Mouse (Mus musculus) MEL (cell line): Measurements from ENCODE around the gene Nf1.
A peak's percentile ranks its signal among the peaks of the same experiment; 100 is the strongest.

Experiments used
- CTCF ChIP-seq, 3 experiments: IDR thresholded peaks in 2 of 3; conservative IDR thresholded peaks in 1 of 3; 2 replicates each; pipeline ENCODE4 v1.5.1; 2011 to 2012; ENCODE audit warnings: low read length in 3 of 3, low read depth in 2 of 3, mild to moderate bottlenecking in 2 of 3, improper control_type of control experiment in 1 of 3, inconsistent platforms in 1 of 3, mixed read lengths in 1 of 3, moderate library complexity in 1 of 3; ENCODE audit not compliant: control insufficient read depth in 1 of 3, insufficient read depth in 1 of 3, poor library complexity in 1 of 3, severe bottlenecking in 1 of 3
- GABPA ChIP-seq: IDR thresholded peaks from 2 replicates; pipeline ENCODE4 v1.6.1; 2012; ENCODE audit warnings: low read depth, mild to moderate bottlenecking, inconsistent platforms, low read length, improper control_type of control experiment, moderate library complexity
- POLR2A ChIP-seq, 2 experiments: IDR thresholded peaks; 2 replicates each; pipeline ENCODE4 v1.6.1; 2011 to 2012; ENCODE audit warnings: low read length in 2 of 2, mild to moderate bottlenecking in 2 of 2, control low read depth in 1 of 2, improper control_type of control experiment in 1 of 2, low read depth in 1 of 2, moderate library complexity in 1 of 2; ENCODE audit not compliant: control insufficient read depth in 1 of 2, insufficient read depth in 1 of 2, poor library complexity in 1 of 2

GRCm38 (mm10) chr11:79623029-79623428, 283.5 kb downstream of the Nf1 start:
- TF ChIP-seq GABPA (no peak), POLR2A (IDR thresholded peaks at IDR 0.05; ENCODE audit: control insufficient read depth in 1 of 2, insufficient read depth in 1 of 2, low read depth in 1 of 2, low read length in 2 of 2, poor library complexity in 1 of 2) (peak in 1 of 2 experiments; percentile 94; a peak in 2 of 4 replicates), CTCF (IDR thresholded peaks at IDR 0.05 in 2 of 3, conservative IDR thresholded peaks at IDR 0.05 in 1 of 3; ENCODE audit: control insufficient read depth in 1 of 3, insufficient read depth in 1 of 3, low read depth in 2 of 3, low read length in 3 of 3, poor library complexity in 1 of 3, severe bottlenecking in 1 of 3) (no peak)
